Comparison of ENCODE assay signal across 9 mouse cellular contexts in genomic region chr7:34438903-34439302, GRCm38 (mm10). TPM values are rescaled to one million over a fixed set of nuclear protein-coding genes. Genes with fewer than 3 reads are reported as not detected.
DNase-seq lines count a peak whose midpoint lies in the region; ATAC-seq and TF ChIP-seq lines count a peak whose summit lies in the region.
"Had no signal": no experiment of that assay in that cellular context is flagged by ENCODE, and none has a peak within 500 bp of the region (broad histone marks: within the 10 kb centered on the region; RNA-seq: fewer than 3 reads in every experiment).

No protein-coding gene starts in this region.

- peak; percentile 6 for DNase-seq in gastrocnemius, adult 18-20 months (ENCODE audit: low spot score)
- no peak for DNase-seq in gastrocnemius, postnatal 14 days
- DNase-seq in left cerebral cortex, postnatal 25 days (ENCODE audit: low spot score in 2 of 2) = peak; percentile 14 to 46
- no peak for DNase-seq in left cerebral cortex, adult 18-20 months (ENCODE audit: low spot score in 2 of 2)
- DNase-seq in Patski (ENCODE audit: low read depth, low spot score) = no peak
- peak; percentile 23 for DNase-seq in lung, postnatal 25 days (ENCODE audit: low spot score)
- no peak for DNase-seq in adrenal gland, adult 8-10 months
- DNase-seq in urinary bladder, postnatal 36 days (ENCODE audit: low spot score in 2 of 2) = no peak
- DNase-seq: gastrocnemius, postnatal 36 days had no signal

- intact Hi-C loops in gastrocnemius, postnatal 14 days (cut with DNase I; ENCODE audit: low total_unique reads) = no loop called here
- intact Hi-C loops in left cerebral cortex, postnatal 25 days (cut with DNase I) = loop anchor here (2.0 kb wide), 1 partner anchor 234 kb away; no protein-coding TSS in a partner anchor

- CTCF ChIA-PET in Patski (lab: Charles Lee) = interaction anchor here (1.2 to 2.8 kb wide), 5 partner anchors 12 to 235 kb away, joined by 3 to 7 read pairs (median 5); no protein-coding TSS in a partner anchor

- TF ChIP-seq CTCF in Patski (IDR thresholded peaks at IDR 0.05) = peak; percentile 48

- in situ Hi-C loops in Patski (cut with MboI; ENCODE audit: low pct_unique_long_range_greater_than_20kb) = no loop called here

- POLR2A ChIA-PET in Patski (lab: Charles Lee) = no interaction called here

- ATAC-seq in Patski = no peak

- peaks cover 4% of the 10 kb centered on the region for H3K27me3 ChIP-seq in Patski

RNA-seq across cellular contexts. Expression of gene Lsm14a, which starts 45.8 kb away (rescaled TPM):
- total RNA-seq in gastrocnemius, adult 18-20 months (2021) = 10 to 100 TPM; 89.5 to 89.6 TPM
- total RNA-seq in gastrocnemius, postnatal 14 days (2021) = 10 to 100 TPM; 62.0 to 67.8 TPM
- total RNA-seq in left cerebral cortex, postnatal 25 days (2021) = 10 to 100 TPM; 76.3 to 79.6 TPM
- total RNA-seq in left cerebral cortex, adult 18-20 months (2021) = 10 to 100 TPM; 82.1 to 94.8 TPM
- polyA plus RNA-seq in Patski (2021) = 118 TPM
- 100 to 1,000 TPM; 109 to 126 (median 119) TPM for total RNA-seq in adrenal gland, adult 8-10 months (2022)

Comparison
In these comparisons a context has a peak if more than half of its experiments do, and no peak if none do; other contexts are left out.
1. DNase-seq: peak in gastrocnemius, adult 18-20 months (single experiment), left cerebral cortex, postnatal 25 days (2 of 2) and lung, postnatal 25 days (single experiment); none in gastrocnemius, postnatal 14 days (single experiment), left cerebral cortex, adult 18-20 months (0 of 2), Patski (single experiment), adrenal gland, adult 8-10 months (single experiment) and urinary bladder, postnatal 36 days (0 of 2).